Mouse (Mus musculus) thymus, postnatal 0 days (tissue): ENCODE data around the gene Frmd4a. TPM values are rescaled to one million over a fixed set of nuclear protein-coding genes. Genes with fewer than 3 reads are reported as not detected.

Experiments
- DNase-seq: peaks from one replicate; pipeline ENCODE4 v3.0.0-alpha.2; 2015; ENCODE audit warnings: low spot score
- polyA plus RNA-seq: library from polyadenylated mRNA; unstranded; fragments of >200 nt; fragmentation: Nextera tagmentation; extraction: Ambion mirVana; gene quantifications from 2 replicates; pipeline ENCODE4 v1.2.1, GENCODE M21; 2015

Gene Frmd4a
- polyA plus RNA-seq, 1 experiment from 2014 or later: 8.3 TPM

- DNase-seq: no peak
Observed at GRCm38 (mm10) chr2:4137493-4137892, 120.0 kb downstream of the Frmd4a start.

GRCm38 (mm10) chr2:4142221-4142950 is 124.9 kb downstream of the Frmd4a start:
- DNase-seq: no peak

- DNase-seq: no peak
Observed at GRCm38 (mm10) chr2:4144424-4144823, 126.9 kb downstream of the Frmd4a start.

- DNase-seq: no peak
Observed at GRCm38 (mm10) chr2:4152521-4153040, 135.1 kb downstream of the Frmd4a start.

- no peak for DNase-seq
Observed at GRCm38 (mm10) chr2:4153131-4153631, 135.7 kb downstream of the Frmd4a start.

- DNase-seq: no peak
Observed at GRCm38 (mm10) chr2:4154036-4154653, 136.6 kb downstream of the Frmd4a start.

GRCm38 (mm10) chr2:4154654-4155047 is 137.1 kb downstream of the Frmd4a start:
- no peak for DNase-seq

GRCm38 (mm10) chr2:4155406-4155805 is 137.9 kb downstream of the Frmd4a start:
- DNase-seq: no peak

GRCm38 (mm10) chr2:4156511-4156910 is 139.0 kb downstream of the Frmd4a start:
- DNase-seq: no peak

- DNase-seq: no peak
Observed at GRCm38 (mm10) chr2:4157396-4157795, 139.9 kb downstream of the Frmd4a start.

GRCm38 (mm10) chr2:4159574-4160203 is 142.2 kb downstream of the Frmd4a start:
- peak; percentile 5 for DNase-seq

- DNase-seq: no peak
Observed at GRCm38 (mm10) chr2:4166191-4166590, 148.7 kb downstream of the Frmd4a start.

- DNase-seq: no peak
Observed at GRCm38 (mm10) chr2:4167131-4167530, 149.6 kb downstream of the Frmd4a start.

GRCm38 (mm10) chr2:4169726-4170125 is 152.2 kb downstream of the Frmd4a start:
- no peak for DNase-seq

GRCm38 (mm10) chr2:4170189-4170588 is 152.7 kb downstream of the Frmd4a start:
- DNase-seq: no peak

- no peak for DNase-seq
Observed at GRCm38 (mm10) chr2:4184991-4185390, 167.5 kb downstream of the Frmd4a start.

GRCm38 (mm10) chr2:4187521-4187920 is 170.0 kb downstream of the Frmd4a start:
- no peak for DNase-seq

GRCm38 (mm10) chr2:4188303-4188702 is 170.8 kb downstream of the Frmd4a start:
- DNase-seq: no peak

GRCm38 (mm10) chr2:4190345-4190744 is 172.8 kb downstream of the Frmd4a start:
- DNase-seq: no peak

GRCm38 (mm10) chr2:4190995-4191394 is 173.5 kb downstream of the Frmd4a start:
- DNase-seq: no peak

- no peak for DNase-seq
Observed at GRCm38 (mm10) chr2:4193206-4193605, 175.7 kb downstream of the Frmd4a start.
